Mouse (Mus musculus) left cerebral cortex, adult 9 months (tissue): ENCODE results near the gene 4933430I17Rik.
A peak's percentile ranks its signal among the peaks of the same experiment; 100 is the strongest.
"Not testable (repeated sequence)": the region's sequence is repeated elsewhere in the genome, so short reads cannot be mapped to it uniquely, and the experiment has no call there.

Source experiments
- DNase-seq, 2 experiments: peaks; one replicate each; pipeline ENCODE4 v3.0.0; 2022; ENCODE audit warnings: low spot score in 2 of 2

The 4933430I17Rik gene

GRCm38 (mm10) chr4:62524651-62525488, at the start of gene 4933430I17Rik, which contains the start of gene Pole3:
4933430I17Rik (plus strand) TSS chr4:62525369.
Pole3 (minus strand) TSS chr4:62525068.
- peak; percentile 93 to 97 for DNase-seq

- no peak for DNase-seq
Observed at GRCm38 (mm10) chr4:62475793-62476192, 49.4 kb upstream of the 4933430I17Rik start.

DNA sequence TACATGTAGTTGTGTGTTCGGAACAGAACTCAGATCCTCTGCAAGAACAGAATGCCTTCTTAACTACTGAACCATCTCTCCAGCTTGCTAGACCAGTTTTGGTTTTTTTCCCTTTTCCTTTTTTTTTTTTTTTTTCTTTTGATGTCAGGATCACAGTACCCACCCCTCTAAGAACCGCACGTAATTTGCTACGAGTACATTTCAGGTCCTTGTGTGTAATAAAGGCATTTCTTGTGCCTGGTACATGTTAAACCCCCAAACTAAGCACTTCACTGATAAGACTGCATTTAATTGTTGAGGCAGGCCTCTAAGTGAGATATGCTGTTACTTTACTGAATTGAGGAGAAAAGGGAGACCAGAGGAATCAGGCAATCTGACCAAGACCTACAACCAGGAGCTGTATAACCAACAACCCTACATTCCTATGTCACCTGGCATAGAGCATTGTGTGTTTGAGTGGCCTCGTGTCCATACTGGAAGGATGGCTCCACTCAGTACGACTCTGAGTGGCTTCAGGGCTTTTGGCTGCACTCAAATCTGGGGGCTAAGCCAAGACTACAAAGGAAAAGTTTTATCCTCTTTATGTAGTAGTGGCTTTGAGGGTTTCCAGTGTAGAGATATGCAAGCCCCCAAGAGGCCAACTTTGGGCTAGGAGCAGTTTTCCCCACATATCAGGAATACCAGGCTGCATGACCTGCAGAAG, 47.5 kb upstream of the 4933430I17Rik start:
- no peak for DNase-seq

GRCm38 (mm10) chr4:62479593-62479936, 45.6 kb upstream of the 4933430I17Rik start:
- not testable (repeated sequence) for DNase-seq

DNA sequence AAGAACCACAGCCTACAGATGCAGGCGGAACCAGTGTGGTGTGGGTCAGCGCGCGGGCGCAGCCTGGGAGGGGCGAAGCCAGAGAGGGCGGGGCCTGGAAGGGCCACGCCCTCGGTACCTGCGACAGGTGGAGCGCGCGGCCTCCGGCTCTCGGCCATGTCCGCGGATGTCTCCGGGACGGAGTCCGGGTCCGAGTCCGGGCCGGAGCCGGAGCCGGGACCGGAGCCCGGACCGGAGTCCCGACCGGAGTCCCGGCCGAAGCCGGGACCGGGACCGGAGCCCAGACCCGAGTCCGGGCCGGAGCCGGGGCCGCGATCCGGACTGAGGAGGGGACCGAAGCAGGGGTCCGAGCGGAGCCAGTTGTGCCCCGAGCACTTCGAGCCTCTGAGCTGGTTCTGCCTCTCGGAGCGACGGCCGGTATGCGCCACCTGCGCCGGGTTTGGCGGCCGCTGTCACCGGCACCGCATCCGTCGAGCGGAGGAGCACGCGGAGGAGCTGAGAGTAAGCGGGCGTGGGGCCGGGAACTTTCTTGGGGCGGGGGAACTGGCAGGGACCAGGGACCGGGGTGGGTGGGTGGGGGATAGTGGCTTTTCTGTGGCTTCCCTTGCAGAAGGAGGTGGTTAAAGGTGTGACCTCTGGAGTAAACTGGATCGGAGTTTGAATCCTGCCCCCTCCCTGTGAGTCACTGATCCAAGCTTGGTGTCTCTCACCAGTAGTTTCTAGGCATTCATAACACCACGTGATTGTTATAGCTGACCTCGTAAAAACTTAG, 45.0 kb upstream of the 4933430I17Rik start, which contains the start of gene Bspry:
Gene Bspry (plus strand): TSS at position 117 of the 772 bp plus-strand sequence.
- no peak for DNase-seq

DNA sequence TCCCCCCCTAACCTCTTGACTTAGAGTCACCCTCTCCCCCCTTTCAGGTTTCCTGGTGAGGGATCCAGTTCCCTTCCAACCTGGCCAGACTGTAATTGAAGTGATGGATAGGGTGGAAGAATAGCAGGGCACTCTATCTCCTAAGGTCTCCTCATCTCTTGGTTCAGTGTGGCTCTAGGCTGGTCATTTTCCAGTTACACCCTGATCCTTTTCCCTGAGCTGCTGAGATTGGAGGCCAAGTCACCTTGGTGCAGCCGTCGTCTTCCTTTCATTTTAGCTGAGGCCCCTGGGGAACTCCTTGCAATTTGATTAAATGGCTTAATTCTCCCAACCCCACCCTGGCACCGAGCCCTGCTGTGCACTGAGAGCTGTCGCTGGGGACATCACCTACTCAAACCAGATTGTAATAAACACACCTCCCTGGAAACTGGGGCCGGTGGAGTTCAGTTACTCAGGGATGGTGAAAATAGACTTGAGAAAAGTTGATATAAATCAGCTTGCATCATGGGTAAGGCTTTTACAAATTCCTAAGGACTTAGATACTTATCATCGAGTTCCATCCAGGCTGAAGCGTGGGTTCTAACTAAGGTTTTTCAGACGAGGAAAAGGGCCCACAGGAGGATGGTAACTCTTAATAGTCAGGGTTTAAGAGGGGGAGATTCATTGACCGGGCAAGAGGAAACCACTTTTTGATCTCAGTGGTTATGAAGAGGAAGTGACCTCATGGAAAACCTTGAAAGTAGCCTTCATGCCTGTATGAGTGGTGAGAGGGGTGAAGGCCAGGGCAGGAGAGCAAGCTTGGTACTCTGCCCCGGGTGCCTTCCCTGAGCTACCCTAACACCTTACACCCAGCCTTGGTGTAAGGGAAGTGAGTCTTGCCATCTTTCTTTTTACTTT, 44.2 kb upstream of the 4933430I17Rik start:
- DNase-seq, result no peak

GRCm38 (mm10) chr4:62484928-62485327, 40.2 kb upstream of the 4933430I17Rik start:
- no peak for DNase-seq

DNA sequence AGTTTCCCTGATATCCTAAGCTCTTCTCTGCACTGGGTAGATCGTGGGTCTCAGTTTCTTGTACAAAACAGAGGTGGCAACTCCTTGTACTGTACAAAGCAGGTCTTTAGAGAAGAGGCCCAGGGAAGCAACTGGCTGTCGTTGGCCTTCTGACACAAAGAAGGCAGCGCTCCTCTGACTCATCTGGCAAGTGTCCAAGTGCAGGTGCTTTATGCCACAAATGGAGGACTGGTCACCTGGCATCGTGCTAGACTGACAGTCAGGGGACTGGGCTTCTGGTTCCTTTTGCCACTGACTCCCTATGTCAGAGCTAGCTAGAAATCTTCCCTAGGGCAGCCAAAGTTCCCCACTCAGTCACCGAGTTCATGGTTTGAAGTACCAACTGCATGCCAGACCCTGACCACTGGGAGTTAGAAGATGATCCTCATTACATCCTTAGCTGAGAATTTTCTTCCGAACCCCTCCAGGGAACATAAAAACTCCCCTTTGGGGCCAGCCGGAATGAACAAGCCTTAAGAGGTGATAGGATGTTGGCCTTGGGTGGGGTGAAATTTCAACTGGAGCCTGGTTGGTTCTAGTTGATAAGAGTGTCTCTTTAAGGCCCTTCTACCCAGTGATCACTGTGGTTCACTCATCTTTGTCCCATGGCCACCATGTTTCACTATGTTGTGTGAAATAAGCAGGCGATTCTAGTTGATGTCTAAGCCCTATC, 39.6 kb upstream of the 4933430I17Rik start:
- no peak for DNase-seq

- no peak for DNase-seq
Observed at GRCm38 (mm10) chr4:62486162-62486696, 38.9 kb upstream of the 4933430I17Rik start.

GRCm38 (mm10) chr4:62487172-62487571, 38.0 kb upstream of the 4933430I17Rik start:
- no peak for DNase-seq

- DNase-seq, result no peak
Observed at GRCm38 (mm10) chr4:62487914-62488313, 37.3 kb upstream of the 4933430I17Rik start.

GRCm38 (mm10) chr4:62492682-62493081, 32.5 kb upstream of the 4933430I17Rik start:
- DNase-seq, result no peak

DNA sequence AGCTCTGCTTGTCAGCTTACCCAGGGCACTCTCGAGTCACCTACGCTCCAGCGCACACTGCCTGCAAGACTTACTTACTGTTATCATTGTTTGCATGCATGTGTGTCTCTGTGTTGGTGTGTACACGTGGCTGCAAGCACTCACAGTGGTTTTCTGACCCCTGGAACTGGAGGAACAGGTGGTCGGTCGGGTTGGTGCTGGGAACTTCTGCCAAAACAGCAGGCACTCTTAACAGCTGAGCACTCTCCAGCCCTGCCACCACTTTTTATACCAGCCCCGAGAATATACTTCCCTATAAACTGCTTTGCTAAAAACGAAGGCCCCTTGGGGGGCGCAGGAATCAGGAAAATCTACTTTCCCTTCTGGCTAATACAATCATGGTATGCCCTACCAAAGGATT, 30.9 kb upstream of the 4933430I17Rik start:
- DNase-seq, result no peak

DNA sequence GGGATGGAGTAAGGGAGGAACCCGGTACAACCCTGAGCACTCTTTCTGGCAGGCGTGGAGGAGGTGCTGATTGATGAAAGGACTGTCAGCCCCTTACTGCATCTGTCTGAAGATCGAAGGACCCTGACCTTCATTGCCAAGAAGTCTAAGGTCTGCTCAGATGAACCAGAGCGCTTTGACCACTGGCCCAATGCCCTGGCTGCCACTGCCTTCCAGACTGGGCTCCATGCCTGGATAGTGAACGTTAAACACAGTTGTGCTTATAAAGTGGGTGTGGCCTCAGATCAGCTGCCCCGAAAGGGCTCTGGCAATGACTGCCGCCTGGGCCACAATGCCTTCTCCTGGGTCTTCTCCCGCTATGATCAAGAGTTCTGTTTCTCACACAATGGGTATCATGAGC, 29.2 kb upstream of the 4933430I17Rik start:
- no peak for DNase-seq

GRCm38 (mm10) chr4:62496815-62497214, 28.4 kb upstream of the 4933430I17Rik start:
- DNase-seq, result peak in 1 of 2 experiments; percentile 77

DNA sequence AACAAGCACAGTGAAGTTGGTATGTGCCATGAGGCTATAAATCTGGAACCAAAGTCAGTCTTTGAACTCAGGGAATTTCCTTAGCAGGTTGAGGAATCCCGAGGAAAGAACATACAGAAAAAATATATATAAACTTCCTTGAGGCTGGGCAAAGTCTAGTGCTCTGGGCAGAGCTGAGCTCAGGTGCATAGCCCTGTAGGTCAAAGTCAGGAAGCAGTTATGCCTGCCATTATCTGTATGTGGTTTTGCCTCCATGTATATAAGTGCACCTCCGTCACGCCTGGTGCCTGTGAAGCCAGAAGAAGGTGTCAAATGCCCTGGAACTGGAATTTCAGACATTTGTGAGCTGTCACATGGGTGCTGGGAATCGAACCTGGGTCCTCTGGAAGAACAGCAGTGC, 24.4 kb upstream of the 4933430I17Rik start:
- DNase-seq, result no peak

- no peak for DNase-seq
Observed at GRCm38 (mm10) chr4:62501534-62501933, 23.6 kb upstream of the 4933430I17Rik start.

DNA sequence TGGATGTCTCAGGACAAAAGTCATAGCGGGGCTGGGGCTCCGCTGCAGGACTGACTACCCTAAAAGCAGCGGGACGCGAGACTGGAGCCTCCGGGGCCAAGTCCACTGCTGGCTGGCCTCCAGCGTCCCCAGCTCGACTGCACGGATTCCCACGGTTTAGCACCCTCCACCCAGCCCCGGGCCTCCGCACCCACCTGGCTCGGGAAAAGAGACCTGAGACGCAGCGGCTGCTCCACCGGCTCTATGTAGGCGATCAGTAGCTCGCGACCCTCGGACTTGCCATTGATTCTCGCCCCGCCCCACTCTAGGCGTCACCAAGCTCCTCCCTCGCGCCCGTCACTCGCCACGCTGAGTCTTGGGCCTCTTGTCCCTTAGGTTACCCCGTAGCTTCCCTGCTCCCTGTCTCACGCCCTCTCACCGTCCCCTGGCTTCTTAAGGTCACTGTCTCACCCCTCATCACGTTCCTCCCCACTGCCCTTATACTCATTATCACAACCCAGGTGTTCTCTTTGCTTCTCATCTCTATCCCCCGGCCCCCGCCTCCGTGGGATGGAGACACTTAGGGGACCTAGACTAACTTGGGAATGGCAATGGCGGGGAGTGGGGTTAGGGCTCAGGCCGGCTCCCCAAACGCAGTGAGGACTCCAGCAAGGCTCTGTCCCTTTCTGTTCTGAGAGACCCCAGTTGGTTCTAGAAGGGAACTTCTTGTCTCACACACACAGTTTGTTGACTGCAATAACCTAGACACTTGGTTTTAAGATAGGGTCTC, 23.0 kb upstream of the 4933430I17Rik start:
- DNase-seq, result peak; percentile 69 to 91

- DNase-seq, result no peak
Observed at GRCm38 (mm10) chr4:62502969-62503368, 22.2 kb upstream of the 4933430I17Rik start.
